Mouse (Mus musculus) stomach, postnatal 0 days (tissue): ENCODE measurements around the gene Elovl6. TPM values are rescaled to one million over a fixed set of nuclear protein-coding genes. Genes with fewer than 3 reads are reported as not detected.

Experiments
- ATAC-seq: fragments of 200-750 bp; cut with Nextera tagmentation; 2 replicates; pipeline ENCODE4 v1.8.0; 2017; ENCODE audit not compliant: low FRiP score, low TSS enrichment
- DNase-seq: peaks from one replicate; pipeline ENCODE4 v3.0.0-alpha.2; 2016; ENCODE audit warnings: low spot score
- H3K27ac ChIP-seq: fragments of 300-500 bp; sonication (generic); replicated peaks from 2 replicates; pipeline ENCODE4 v1.5.1; 2014; ENCODE audit warnings: mild to moderate bottlenecking, control low read depth
- H3K27me3 ChIP-seq: fragments of 300-500 bp; sonication (generic); 2 replicates; pipeline ENCODE4 v1.6.1; 2014; ENCODE audit warnings: low read length; ENCODE audit not compliant: control insufficient read depth, insufficient read depth
- H3K36me3 ChIP-seq: fragments of 300-500 bp; sonication (generic); 2 replicates; pipeline ENCODE4 v1.6.1; 2014; ENCODE audit warnings: low read length, mixed read lengths; ENCODE audit not compliant: control insufficient read depth, insufficient read depth
- H3K4me1 ChIP-seq: fragments of 300-500 bp; sonication (generic); replicated peaks from 2 replicates; pipeline ENCODE4 v1.6.1; 2014; ENCODE audit warnings: antibody characterized with exemption; ENCODE audit not compliant: control insufficient read depth, insufficient read depth
- H3K4me2 ChIP-seq: fragments of 300-500 bp; sonication (generic); replicated peaks from 2 replicates; pipeline ENCODE4 v1.6.1; 2014; ENCODE audit warnings: low read depth, mild to moderate bottlenecking, control low read depth, moderate library complexity
- H3K4me3 ChIP-seq: fragments of 300-500 bp; sonication (generic); 2 replicates; pipeline ENCODE4 v1.5.1; 2014; ENCODE audit warnings: low read depth, low read length, control low read depth
- H3K9ac ChIP-seq: fragments of 300-500 bp; sonication (generic); 2 replicates; pipeline ENCODE4 v1.6.1; 2014; ENCODE audit warnings: mild to moderate bottlenecking, low read length, control low read depth, mixed read lengths
- H3K9me3 ChIP-seq: fragments of 300-500 bp; sonication (generic); 2 replicates; pipeline ENCODE4 v1.6.1; 2016; ENCODE audit warnings: low read length; ENCODE audit not compliant: control insufficient read depth
- CTCF ChIP-seq: IDR thresholded peaks from 2 replicates; pipeline ENCODE4 v1.5.1; 2016; ENCODE audit warnings: antibody characterized with exemption, low read depth, mild to moderate bottlenecking, moderate library complexity
- EP300 ChIP-seq: optimal IDR thresholded peaks from 2 replicates; pipeline ENCODE3; 2016; ENCODE audit warnings: antibody characterized with exemption
- WGBS: fragments of 180-500 bp; shearing (Covaris S2); extraction: QIAGEN DNeasy Blood & Tissue Kit; methylation state at CpG from one replicate; pipeline ENCODE4 v1.1.7; 2014; 5-methylcytosine and 5-hydroxymethylcytosine counted together
- polyA plus RNA-seq: library from polyadenylated mRNA; unstranded; fragments of >200 nt; fragmentation: Nextera tagmentation; extraction: Ambion mirVana; gene quantifications from 2 replicates; pipeline ENCODE4 v1.2.1, GENCODE M21; 2015

Gene Elovl6
- polyA plus RNA-seq, 1 experiment from 2014 or later = 34.2 TPM

DNA sequence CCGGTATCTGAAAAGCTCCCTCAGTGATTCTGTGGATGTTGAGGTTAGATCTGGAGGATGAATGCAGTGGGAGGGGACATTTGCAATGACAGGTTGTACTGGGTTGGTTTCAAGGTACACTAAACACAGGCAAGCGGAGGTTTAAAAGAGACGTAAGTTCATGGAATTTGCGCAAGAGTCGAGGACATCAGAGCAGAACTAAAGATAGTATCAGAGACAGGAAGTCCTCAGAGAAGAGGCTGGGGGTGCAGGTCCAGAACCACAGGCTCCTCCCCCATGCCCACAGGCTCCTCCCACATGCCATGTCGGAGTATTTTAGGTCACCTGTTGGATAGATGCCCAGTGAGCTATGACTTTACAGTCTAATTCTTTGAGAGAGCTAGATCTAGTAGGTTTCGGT lies 126.6 kb downstream of the Elovl6 start:
- Histone ChIP-seq H3K4me3 (no peak overlapping the region), H3K27me3 (no peaks in the 10 kb centered on the region), H3K36me3 (no peaks in the 10 kb centered on the region), H3K9ac (no peak overlapping the region), H3K27ac (no peak overlapping the region), H3K9me3 (no peaks in the 10 kb centered on the region), H3K4me2 (no peak overlapping the region), H3K4me1 (no peaks in the 10 kb centered on the region)
- WGBS = 85% methylated on average over 7 of the region's 7 CpGs
- DNase-seq = no peak
- TF ChIP-seq EP300 (no peak), CTCF (no peak)
- ATAC-seq = no peak

DNA sequence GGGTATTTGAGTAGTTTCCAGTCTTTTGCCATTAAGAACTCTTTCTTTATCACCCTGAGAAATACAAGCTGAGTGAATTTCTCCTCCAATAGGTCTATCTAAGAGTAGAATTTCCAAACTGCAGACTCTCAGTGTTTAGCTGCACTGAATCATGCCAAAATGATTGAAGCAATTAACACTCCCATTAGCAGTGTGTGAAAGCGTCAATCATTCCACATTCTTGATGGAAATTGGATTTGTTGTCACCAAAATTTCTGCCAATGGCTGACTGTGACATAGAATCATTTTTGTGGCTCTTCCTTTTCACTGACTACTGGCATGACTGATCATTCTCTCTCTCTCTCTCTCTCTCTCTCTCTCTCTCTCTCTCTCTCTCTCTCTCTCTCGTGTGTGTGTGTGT lies 131.8 kb downstream of the Elovl6 start:
- Histone ChIP-seq H3K9me3 (no peaks in the 10 kb centered on the region), H3K4me1 (no peaks in the 10 kb centered on the region), H3K4me3 (no peak overlapping the region), H3K27me3 (no peaks in the 10 kb centered on the region), H3K36me3 (no peaks in the 10 kb centered on the region), H3K4me2 (no peak overlapping the region), H3K9ac (no peak overlapping the region), H3K27ac (no peak overlapping the region)
- WGBS = 84% methylated on average over 2 of the region's 2 CpGs
- TF ChIP-seq CTCF (no peak), EP300 (no peak)
- no peak for DNase-seq
- ATAC-seq = no peak

DNA sequence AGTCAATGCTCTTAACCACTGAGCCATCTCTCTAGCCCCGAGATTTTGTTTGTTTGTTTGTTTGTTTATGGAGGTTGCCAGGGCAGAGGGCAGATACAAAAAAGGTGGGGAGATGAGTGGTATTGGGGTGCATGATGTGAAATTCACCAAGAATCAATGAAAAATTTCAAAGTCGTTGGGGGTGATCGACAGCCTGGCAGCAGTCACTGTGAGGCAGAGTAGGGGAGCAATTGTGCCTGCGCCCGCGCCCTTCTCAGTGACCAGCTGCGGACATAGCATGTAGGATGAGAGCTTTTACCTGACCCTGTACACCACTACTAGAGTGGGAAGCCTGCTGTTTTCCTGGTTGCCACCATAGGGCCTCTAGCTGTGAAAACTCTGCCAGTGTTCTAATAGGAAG lies 143.8 kb downstream of the Elovl6 start:
- Histone ChIP-seq H3K36me3 (no peaks in the 10 kb centered on the region), H3K4me2 (no peak overlapping the region), H3K27ac (no peak overlapping the region), H3K4me3 (no peak overlapping the region), H3K4me1 (no peaks in the 10 kb centered on the region), H3K27me3 (no peaks in the 10 kb centered on the region), H3K9ac (no peak overlapping the region), H3K9me3 (no peaks in the 10 kb centered on the region)
- ATAC-seq (no peak), DNase-seq (no peak)
- 92% methylated on average over 7 of the region's 7 CpGs for WGBS
- TF ChIP-seq EP300 = no peak
- TF ChIP-seq CTCF = no peak

DNA sequence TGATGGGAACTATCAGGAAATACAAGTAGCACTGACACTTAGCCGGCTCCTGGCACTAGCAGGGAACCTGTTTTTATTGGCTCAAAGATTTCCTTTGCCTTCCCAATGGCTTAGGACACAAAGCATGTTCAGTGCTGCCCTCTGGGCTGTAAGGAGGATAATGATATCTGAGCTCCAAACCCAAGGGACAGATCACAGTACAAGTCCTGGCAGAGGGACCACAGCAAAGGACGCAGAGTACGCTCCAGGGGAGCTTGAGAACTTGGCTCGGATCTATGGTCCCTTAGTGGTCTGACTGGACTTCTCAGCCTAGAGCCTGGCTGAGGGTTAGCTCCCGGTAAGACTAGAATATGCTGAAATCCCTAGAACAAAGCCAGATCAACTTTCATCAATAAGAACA lies 148.1 kb downstream of the Elovl6 start:
- 62% methylated on average over 5 of the region's 5 CpGs for WGBS
- ATAC-seq (no peak), DNase-seq (no peak)
- peak; percentile 57 for TF ChIP-seq CTCF
- no peak for TF ChIP-seq EP300
- no peaks in the 10 kb centered on the region for H3K36me3 ChIP-seq
- H3K9ac ChIP-seq = no peak overlapping the region
- no peak overlapping the region for H3K27ac ChIP-seq
- H3K4me1 ChIP-seq = no peaks in the 10 kb centered on the region
- H3K27me3 ChIP-seq = no peaks in the 10 kb centered on the region
- H3K4me2 ChIP-seq = no peak overlapping the region
- no peaks in the 10 kb centered on the region for H3K9me3 ChIP-seq
- no peak overlapping the region for H3K4me3 ChIP-seq

DNA sequence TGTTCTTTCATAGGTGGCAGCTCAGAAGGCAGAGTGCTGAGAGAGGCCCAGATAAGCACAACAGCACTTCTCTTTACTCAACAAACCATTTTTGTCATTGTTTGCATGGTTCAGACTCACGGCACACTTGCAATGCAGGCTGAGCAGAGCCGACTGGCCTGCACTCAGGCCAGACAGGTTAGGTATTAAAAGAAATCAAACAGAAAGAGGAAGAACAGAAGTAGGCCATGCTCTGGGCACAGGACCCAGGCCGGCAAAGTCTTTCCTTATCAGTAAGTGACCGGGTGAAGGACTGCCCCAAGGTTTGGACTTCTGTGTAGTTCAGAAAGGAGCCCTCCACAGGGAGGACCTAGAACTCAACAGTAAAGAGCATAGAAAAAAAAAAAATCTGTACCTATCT lies 149.7 kb downstream of the Elovl6 start:
- H3K4me2 ChIP-seq = no peak overlapping the region
- ATAC-seq = 0 out of 2 replicates have a peak, but pooled peaks have one; percentile 32
- H3K27me3 ChIP-seq = no peaks in the 10 kb centered on the region
- H3K27ac ChIP-seq = no peak overlapping the region
- no peak overlapping the region for H3K4me3 ChIP-seq
- H3K9me3 ChIP-seq = no peaks in the 10 kb centered on the region
- TF ChIP-seq EP300 (no peak), CTCF (no peak)
- 59% methylated on average over 4 of the region's 4 CpGs for WGBS
- H3K36me3 ChIP-seq = no peaks in the 10 kb centered on the region
- DNase-seq = no peak
- no peak overlapping the region for H3K9ac ChIP-seq
- no peaks in the 10 kb centered on the region for H3K4me1 ChIP-seq

DNA sequence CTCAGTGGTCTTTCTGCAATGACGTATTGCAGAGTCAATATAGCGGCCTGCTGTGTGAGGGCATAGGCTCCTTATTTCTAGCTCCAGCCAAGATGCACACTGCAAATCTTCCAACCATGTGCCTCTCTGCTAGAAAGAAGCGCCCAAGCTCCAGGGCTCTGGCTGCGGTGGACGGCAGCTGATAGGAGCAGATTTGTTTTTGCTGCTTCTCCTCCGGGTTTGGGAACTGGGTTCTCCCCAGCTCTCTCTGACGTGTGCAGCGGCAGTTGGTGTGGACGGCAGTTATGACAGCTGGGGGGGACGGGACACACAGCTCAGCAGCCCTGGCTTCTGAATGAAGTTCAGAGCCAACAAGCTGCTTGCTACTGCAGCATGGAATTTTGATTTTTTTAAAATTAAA lies 150.2 kb downstream of the Elovl6 start:
- no peak for TF ChIP-seq CTCF
- TF ChIP-seq EP300 = no peak
- no peak overlapping the region for H3K4me3 ChIP-seq
- H3K27me3 ChIP-seq = no peaks in the 10 kb centered on the region
- no peak overlapping the region for H3K4me2 ChIP-seq
- no peak for DNase-seq
- ATAC-seq = no peak
- no peak overlapping the region for H3K9ac ChIP-seq
- 63% methylated on average over 10 of the region's 10 CpGs for WGBS
- no peaks in the 10 kb centered on the region for H3K4me1 ChIP-seq
- no peak overlapping the region for H3K27ac ChIP-seq
- no peaks in the 10 kb centered on the region for H3K9me3 ChIP-seq
- no peaks in the 10 kb centered on the region for H3K36me3 ChIP-seq
